Mouse (Mus musculus) lung, postnatal 0 days (tissue): ENCODE data around the gene Slc44a1. TPM values are rescaled to one million over a fixed set of nuclear protein-coding genes. Genes with fewer than 3 reads are reported as not detected.

Experiments
- ATAC-seq: fragments of 200-750 bp; cut with Nextera tagmentation; 2 replicates; pipeline ENCODE4 v1.8.0; 2017; ENCODE audit warnings: moderate library complexity
- DNase-seq: peaks from one replicate; pipeline ENCODE4 v3.0.0-alpha.2; 2016; ENCODE audit warnings: low spot score
- H3K27ac ChIP-seq: fragments of 300-500 bp; sonication (generic); 2 replicates; pipeline ENCODE4 v1.5.1; 2014; ENCODE audit warnings: antibody characterized with exemption, mild to moderate bottlenecking, low read length, mixed read lengths
- H3K27me3 ChIP-seq: fragments of 300-500 bp; sonication (generic); replicated peaks from 2 replicates; pipeline ENCODE4 v1.6.1; 2014; ENCODE audit warnings: low read length, mixed read lengths; ENCODE audit not compliant: insufficient read depth
- H3K36me3 ChIP-seq: fragments of 300-500 bp; sonication (generic); 2 replicates; pipeline ENCODE4 v1.6.1; 2014; ENCODE audit warnings: low read length, mixed read lengths; ENCODE audit not compliant: insufficient read depth
- H3K4me1 ChIP-seq: fragments of 300-500 bp; sonication (generic); 2 replicates; pipeline ENCODE4 v1.6.1; 2014; ENCODE audit warnings: antibody characterized with exemption, low read depth, low read length, mixed read lengths; ENCODE audit not compliant: insufficient read depth
- H3K4me2 ChIP-seq: fragments of 300-500 bp; sonication (generic); replicated peaks from 2 replicates; pipeline ENCODE4 v1.6.1; 2014; ENCODE audit warnings: low read depth, mild to moderate bottlenecking, low read length, moderate library complexity, mixed read lengths
- H3K4me3 ChIP-seq: fragments of 300-500 bp; sonication (generic); 2 replicates; pipeline ENCODE4 v1.5.1; 2014; ENCODE audit warnings: low read depth, low read length
- H3K9ac ChIP-seq: fragments of 300-500 bp; sonication (generic); replicated peaks from 2 replicates; pipeline ENCODE4 v1.6.1; 2014; ENCODE audit warnings: low read depth, mild to moderate bottlenecking
- H3K9me3 ChIP-seq: fragments of 300-500 bp; sonication (generic); 2 replicates; pipeline ENCODE4 v1.6.1; 2016; ENCODE audit warnings: low read length, mixed read lengths
- CTCF ChIP-seq: IDR thresholded peaks from 2 replicates; pipeline ENCODE4 v1.5.1; 2016; ENCODE audit warnings: antibody characterized with exemption, mild to moderate bottlenecking
- EP300 ChIP-seq: IDR thresholded peaks from 2 replicates; pipeline ENCODE4 v1.6.1; 2016; ENCODE audit warnings: antibody characterized with exemption, mild to moderate bottlenecking, control low read depth
- WGBS: fragments of 180-500 bp; shearing (Covaris S2); extraction: QIAGEN DNeasy Blood & Tissue Kit; methylation state at CpG from one replicate; pipeline ENCODE4 v1.1.7; 2014; 5-methylcytosine and 5-hydroxymethylcytosine counted together
- polyA plus RNA-seq: library from polyadenylated mRNA; unstranded; fragments of >200 nt; fragmentation: Nextera tagmentation; extraction: Ambion mirVana; gene quantifications from 2 replicates; pipeline ENCODE4 v1.2.1, GENCODE M21; 2015

Gene Slc44a1
- polyA plus RNA-seq, 1 experiment from 2014 or later, result 30.4 TPM

GRCm38 (mm10) chr4:53630963-53631315 is 190.7 kb downstream of the Slc44a1 start:
- no peak for TF ChIP-seq EP300
- no peak for TF ChIP-seq CTCF
- WGBS, result 8% methylated on average over 12 of the region's 12 CpGs
- no peaks in the 10 kb centered on the region for H3K27me3 ChIP-seq
- H3K9ac ChIP-seq, result no peak overlapping the region
- peaks cover 3% of the 10 kb centered on the region; the same call in 1 of the 2 replicates for H3K4me1 ChIP-seq
- H3K36me3 ChIP-seq, result no peaks in the 10 kb centered on the region
- ATAC-seq, result no peak
- H3K27ac ChIP-seq, result no peak overlapping the region
- no peak for DNase-seq
- peak overlapping the region; percentile 77 for H3K4me3 ChIP-seq
- no peaks in the 10 kb centered on the region for H3K9me3 ChIP-seq
- peak overlapping the region; percentile 83 for H3K4me2 ChIP-seq

- peak within 1 kb of the TSS; percentile 58 for H3K9ac ChIP-seq
- peak; percentile 77 for DNase-seq
Measured at GRCm38 (mm10) chr4:53631316-53632010, 191.2 kb downstream of the Slc44a1 start, which contains the start of gene Fsd1l. Gene Fsd1l (plus strand): TSS chr4:53631471.

GRCm38 (mm10) chr4:53632011-53632349 is 191.8 kb downstream of the Slc44a1 start:
- Histone ChIP-seq H3K4me3 (peak overlapping the region; percentile 77), H3K4me2 (peak overlapping the region; percentile 83), H3K36me3 (no peaks in the 10 kb centered on the region), H3K4me1 (peaks cover 3% of the 10 kb centered on the region; the same call in 1 of the 2 replicates), H3K9me3 (no peaks in the 10 kb centered on the region), H3K27ac (peak overlapping the region; percentile 49; the same call in 1 of the 2 replicates), H3K27me3 (no peaks in the 10 kb centered on the region), H3K9ac (peak overlapping the region; percentile 58)
- TF ChIP-seq EP300 (no peak), CTCF (no peak)
- WGBS, result 0% methylated on average over 5 of the region's 5 CpGs
- peak; percentile 74 for DNase-seq
- peak; percentile 55 for ATAC-seq

More at GRCm38 (mm10) chr4:53631316-53632010, 191.2 kb downstream of the Slc44a1 start, which contains the start of gene Fsd1l:
- Histone ChIP-seq H3K27me3 (no peaks in the 10 kb centered on the region), H3K27ac (peak within 1 kb of the TSS; percentile 49), H3K9me3 (no peaks in the 10 kb centered on the region), H3K4me3 (peak within 1 kb of the TSS; percentile 77), H3K36me3 (no peaks in the 10 kb centered on the region), H3K4me2 (peak within 1 kb of the TSS; percentile 83), H3K4me1 (peaks cover 3% of the 10 kb centered on the region; the same call in 1 of the 2 replicates)
- ATAC-seq, result peak; percentile 86
- under 1% methylated on average over 52 of the region's 88 CpGs for WGBS
- TF ChIP-seq CTCF (peak; percentile 56), EP300 (no peak)

- Histone ChIP-seq H3K9ac (no peak overlapping the region), H3K9me3 (no peaks in the 10 kb centered on the region), H3K27ac (no peak overlapping the region), H3K4me3 (no peak overlapping the region), H3K4me2 (no peak overlapping the region), H3K4me1 (peaks cover 3% of the 10 kb centered on the region; the same call in 1 of the 2 replicates), H3K36me3 (no peaks in the 10 kb centered on the region), H3K27me3 (no peaks in the 10 kb centered on the region)
- ATAC-seq (no peak), DNase-seq (no peak)
- 81% methylated on average over 3 of the region's 3 CpGs for WGBS
- TF ChIP-seq CTCF (no peak), EP300 (no peak)
Measured at GRCm38 (mm10) chr4:53635336-53635735, 195.1 kb downstream of the Slc44a1 start.

GRCm38 (mm10) chr4:53637269-53637909 is 197.2 kb downstream of the Slc44a1 start:
- Histone ChIP-seq H3K9ac (no peak overlapping the region), H3K4me3 (no peak overlapping the region), H3K4me2 (no peak overlapping the region), H3K27ac (no peak overlapping the region), H3K36me3 (no peaks in the 10 kb centered on the region), H3K9me3 (0 out of 2 replicates have a peak, but pooled peaks cover 6% of the 10 kb centered on the region), H3K27me3 (no peaks in the 10 kb centered on the region), H3K4me1 (0 out of 2 replicates have a peak, but pooled peaks cover 3% of the 10 kb centered on the region)
- 47% methylated on average over 7 of the region's 7 CpGs for WGBS
- no peak for ATAC-seq
- TF ChIP-seq CTCF (no peak), EP300 (no peak)
- DNase-seq, result no peak

- WGBS, result 66% methylated on average over 7 of the region's 7 CpGs
- Histone ChIP-seq H3K9me3 (0 out of 2 replicates have a peak, but pooled peaks cover 6% of the 10 kb centered on the region), H3K27me3 (no peaks in the 10 kb centered on the region), H3K27ac (no peak overlapping the region), H3K36me3 (no peaks in the 10 kb centered on the region), H3K4me1 (0 out of 2 replicates have a peak, but pooled peaks cover 3% of the 10 kb centered on the region), H3K4me3 (no peak overlapping the region), H3K9ac (no peak overlapping the region), H3K4me2 (no peak overlapping the region)
- no peak for ATAC-seq
- TF ChIP-seq CTCF (no peak), EP300 (no peak)
- no peak for DNase-seq
Measured at GRCm38 (mm10) chr4:53638549-53639123, 198.4 kb downstream of the Slc44a1 start.
